Mouse (Mus musculus): ENCODE results near the gene Dlg2.

DNA sequence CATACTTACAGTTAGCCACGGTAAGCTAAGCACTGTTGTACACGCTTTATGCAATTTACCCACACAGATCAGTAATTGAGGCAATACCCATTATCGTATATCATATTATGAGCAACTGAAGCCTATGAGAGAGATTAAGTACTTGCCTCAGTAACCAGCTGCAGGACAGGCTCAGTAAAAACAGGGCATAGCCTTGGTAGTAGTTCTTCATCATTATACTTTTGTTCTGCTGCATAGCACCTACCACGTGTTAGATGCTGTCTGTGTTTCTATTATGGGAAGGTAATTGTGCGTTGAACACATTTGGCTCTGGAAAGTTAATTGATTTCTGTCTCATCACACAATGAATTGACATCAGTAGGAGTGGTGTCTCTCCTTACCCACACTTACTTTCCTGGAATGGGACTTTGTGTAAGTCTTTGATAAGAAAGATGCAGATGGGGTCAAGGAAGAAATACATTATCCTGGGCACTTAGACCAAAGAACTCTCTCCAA is 1897.4 kb downstream of the Dlg2 start:
- TF ChIP-seq CTCF (IDR thresholded peaks at IDR 0.05; ENCODE audit: low read depth, low read length) (no peak), EP300 (IDR thresholded peaks at IDR 0.05; ENCODE audit: insufficient read depth, low read depth, low read length) (no peak), POLR2A (IDR thresholded peaks at IDR 0.05; ENCODE audit: insufficient read depth, low read length) (no peak)

Measured in ES-Bruce4 (cell line).